Mouse (Mus musculus): Measurements from ENCODE around the gene Zfp618.

Gene Zfp618

GRCm38 (mm10) chr4:63032581-63033006 lies 67.2 kb downstream of the Zfp618 start:
- in situ Hi-C loops (cut with MboI): no loop called here

- in situ Hi-C loops (cut with MboI): no loop called here
Observed at GRCm38 (mm10) chr4:63033724-63034123, 68.4 kb downstream of the Zfp618 start.

GRCm38 (mm10) chr4:63035991-63036390 lies 70.6 kb downstream of the Zfp618 start:
- in situ Hi-C loops (cut with MboI): no loop called here

GRCm38 (mm10) chr4:63036790-63037189 lies 71.4 kb downstream of the Zfp618 start:
- in situ Hi-C loops (cut with MboI): no loop called here

GRCm38 (mm10) chr4:63037555-63037954 lies 72.2 kb downstream of the Zfp618 start:
- in situ Hi-C loops (cut with MboI): no loop called here

GRCm38 (mm10) chr4:63038265-63038664 lies 72.9 kb downstream of the Zfp618 start:
- in situ Hi-C loops (cut with MboI): no loop called here

- in situ Hi-C loops (cut with MboI): no loop called here
Observed at GRCm38 (mm10) chr4:63038937-63039336, 73.6 kb downstream of the Zfp618 start.

- in situ Hi-C loops (cut with MboI): no loop called here
Observed at GRCm38 (mm10) chr4:63048606-63049005, 83.2 kb downstream of the Zfp618 start.

GRCm38 (mm10) chr4:63049596-63050318 lies 84.4 kb downstream of the Zfp618 start:
- in situ Hi-C loops (cut with MboI): no loop called here

GRCm38 (mm10) chr4:63050319-63050676 lies 84.9 kb downstream of the Zfp618 start:
- in situ Hi-C loops (cut with MboI): no loop called here

- in situ Hi-C loops (cut with MboI): no loop called here
Observed at GRCm38 (mm10) chr4:63050949-63051348, 85.6 kb downstream of the Zfp618 start.

GRCm38 (mm10) chr4:63051940-63052661 lies 86.7 kb downstream of the Zfp618 start:
- in situ Hi-C loops (cut with MboI): no loop called here

GRCm38 (mm10) chr4:63052662-63053033 lies 87.3 kb downstream of the Zfp618 start:
- in situ Hi-C loops (cut with MboI): no loop called here

GRCm38 (mm10) chr4:63055216-63055745 lies 89.9 kb downstream of the Zfp618 start:
- in situ Hi-C loops (cut with MboI): no loop called here

GRCm38 (mm10) chr4:63056641-63057415 lies 91.5 kb downstream of the Zfp618 start:
- in situ Hi-C loops (cut with MboI): no loop called here

- in situ Hi-C loops (cut with MboI): no loop called here
Observed at GRCm38 (mm10) chr4:63057581-63057980, 92.2 kb downstream of the Zfp618 start.

GRCm38 (mm10) chr4:63058686-63059085 lies 93.3 kb downstream of the Zfp618 start:
- in situ Hi-C loops (cut with MboI): no loop called here

- in situ Hi-C loops (cut with MboI): no loop called here
Observed at GRCm38 (mm10) chr4:63060358-63060757, 95.0 kb downstream of the Zfp618 start.

GRCm38 (mm10) chr4:63061411-63061810 lies 96.0 kb downstream of the Zfp618 start:
- in situ Hi-C loops (cut with MboI): no loop called here

- in situ Hi-C loops (cut with MboI): no loop called here
Observed at GRCm38 (mm10) chr4:63063360-63063759, 98.0 kb downstream of the Zfp618 start.

GRCm38 (mm10) chr4:63064911-63065310 lies 99.5 kb downstream of the Zfp618 start:
- in situ Hi-C loops (cut with MboI): no loop called here

GRCm38 (mm10) chr4:63066796-63067195 lies 101.4 kb downstream of the Zfp618 start:
- in situ Hi-C loops (cut with MboI): no loop called here
